Mouse (Mus musculus) CH12.LX (cell line): ENCODE data around the gene Polr2a. TPM values are rescaled to one million over a fixed set of nuclear protein-coding genes. Genes with fewer than 3 reads are reported as not detected.

Experiments
- DNase-seq: peaks from one replicate; pipeline ENCODE4 v3.0.0-alpha.2; 2013; ENCODE audit errors: extremely low read depth
- H3K27ac ChIP-seq: 2 replicates; pipeline ENCODE4 v1.5.1; 2012; ENCODE audit warnings: low read depth, mild to moderate bottlenecking, control low read depth, moderate library complexity; ENCODE audit not compliant: insufficient read depth
- H3K27me3 ChIP-seq: replicated peaks from 2 replicates; pipeline ENCODE3; 2012; ENCODE audit warnings: inconsistent platforms
- H3K36me3 ChIP-seq, 2 experiments: replicated peaks in 1 of 2; 2 replicates each; pipeline versions ENCODE3 to v1.6.1; 2012; ENCODE audit warnings: inconsistent platforms in 1 of 2, low read length in 1 of 2, mild to moderate bottlenecking in 1 of 2, mixed read lengths in 1 of 2, moderate library complexity in 1 of 2; ENCODE audit not compliant: control insufficient read depth in 1 of 2, insufficient read depth in 1 of 2
- H3K4me1 ChIP-seq, 2 experiments: 2 replicates each; pipeline ENCODE4 v1.6.1; 2012; ENCODE audit warnings: inconsistent platforms in 1 of 2, moderate library complexity in 1 of 2; ENCODE audit not compliant: insufficient read depth in 2 of 2, control insufficient read depth in 1 of 2
- H3K4me2 ChIP-seq: 2 replicates; pipeline ENCODE4 v1.6.1; 2012; ENCODE audit warnings: low read depth, mild to moderate bottlenecking, control low read depth; ENCODE audit not compliant: poor library complexity, insufficient read depth, severe bottlenecking
- H3K4me3 ChIP-seq, 3 experiments: fragments of 150-350 bp in 1 of 3; sonication (generic) in 1 of 3; replicated peaks in 1 of 3; 2 replicates each; pipeline versions ENCODE3 to v1.5.1; 2011 to 2012; ENCODE audit warnings: low read depth in 2 of 3, low read length in 2 of 3, mild to moderate bottlenecking in 2 of 3, moderate library complexity in 2 of 3, control low read depth in 1 of 3, improper control_type of control experiment in 1 of 3, inconsistent platforms in 1 of 3, mixed read lengths in 1 of 3; ENCODE audit not compliant: poor library complexity in 1 of 3
- H3K79me2 ChIP-seq: replicated peaks from 2 replicates; pipeline ENCODE4 v1.6.1; 2012; ENCODE audit warnings: mild to moderate bottlenecking, moderate library complexity; ENCODE audit not compliant: control insufficient read depth, poor library complexity, insufficient read depth, severe bottlenecking; ENCODE audit errors: extremely low read depth
- H3K9ac ChIP-seq: 2 replicates; pipeline ENCODE4 v1.6.1; 2012; ENCODE audit warnings: low read depth, mild to moderate bottlenecking, control low read depth, moderate library complexity; ENCODE audit not compliant: insufficient read depth
- H3K9me3 ChIP-seq: replicated peaks from 2 replicates; pipeline ENCODE3; 2012; ENCODE audit warnings: low read length, inconsistent platforms, mixed read lengths
- CHD2 ChIP-seq: IDR thresholded peaks from 2 replicates; pipeline ENCODE4 v1.6.1; 2011; ENCODE audit warnings: low read length, improper control_type of control experiment
- CTCF ChIP-seq, 2 experiments: IDR thresholded peaks in 1 of 2; conservative IDR thresholded peaks in 1 of 2; 2 replicates each; pipeline ENCODE4 v1.5.1; 2011 to 2012; ENCODE audit warnings: low read depth in 2 of 2, low read length in 2 of 2, improper control_type of control experiment in 1 of 2, inconsistent platforms in 1 of 2, mild to moderate bottlenecking in 1 of 2, moderate library complexity in 1 of 2
- E2F4 ChIP-seq: IDR thresholded peaks from 2 replicates; pipeline ENCODE4 v1.6.1; 2011; ENCODE audit warnings: low read depth, low read length, improper control_type of control experiment; ENCODE audit not compliant: insufficient replicate concordance
- ELF1 ChIP-seq: IDR thresholded peaks from 2 replicates; pipeline ENCODE4 v1.6.1; 2014; ENCODE audit warnings: low read depth, mild to moderate bottlenecking, inconsistent platforms, low read length, improper control_type of control experiment
- GABPA ChIP-seq: IDR thresholded peaks from 2 replicates; pipeline ENCODE4 v1.6.1; 2012; ENCODE audit warnings: low read depth, low read length, improper control_type of control experiment, inconsistent platforms; ENCODE audit not compliant: insufficient replicate concordance
- HCFC1 ChIP-seq: IDR thresholded peaks from 2 replicates; pipeline ENCODE4 v1.6.1; 2012; ENCODE audit warnings: low read depth, mild to moderate bottlenecking, inconsistent platforms, low read length, improper control_type of control experiment
- IRF4 ChIP-seq: IDR thresholded peaks from 2 replicates; pipeline ENCODE4 v1.6.1; 2014; ENCODE audit warnings: low read depth, mild to moderate bottlenecking, inconsistent platforms, low read length, improper control_type of control experiment
- JUND ChIP-seq: conservative IDR thresholded peaks from 2 replicates; pipeline ENCODE4 v1.6.1; 2011; ENCODE audit warnings: low read depth, low read length, improper control_type of control experiment
- KAT2A ChIP-seq: IDR thresholded peaks from 2 replicates; pipeline ENCODE4 v1.6.1; 2012; ENCODE audit warnings: low read length, improper control_type of control experiment, inconsistent platforms; ENCODE audit not compliant: insufficient replicate concordance
- MAFK ChIP-seq: IDR thresholded peaks from 2 replicates; pipeline ENCODE4 v1.6.1; 2011; ENCODE audit warnings: low read length, improper control_type of control experiment; ENCODE audit not compliant: insufficient replicate concordance
- MAZ ChIP-seq: IDR thresholded peaks from 2 replicates; pipeline ENCODE4 v1.6.1; 2012; ENCODE audit warnings: low read depth, mild to moderate bottlenecking, inconsistent platforms, low read length, improper control_type of control experiment, moderate library complexity
- MXI1 ChIP-seq: IDR thresholded peaks from 2 replicates; pipeline ENCODE4 v1.6.1; 2011; ENCODE audit warnings: mild to moderate bottlenecking, low read depth, low read length, improper control_type of control experiment
- NELFE ChIP-seq: IDR thresholded peaks from 2 replicates; pipeline ENCODE4 v1.6.1; 2011; ENCODE audit warnings: low read depth, low read length, improper control_type of control experiment
- NRF1 ChIP-seq: IDR thresholded peaks from 2 replicates; pipeline ENCODE4 v1.6.1; 2014; ENCODE audit warnings: low read depth, mild to moderate bottlenecking, inconsistent platforms, low read length, improper control_type of control experiment, moderate library complexity
- POLR2A ChIP-seq: IDR thresholded peaks from 2 replicates; pipeline ENCODE4 v1.6.1; 2011; ENCODE audit warnings: low read depth, mild to moderate bottlenecking, improper control_type of control experiment, low read length
- POLR2AphosphoS2 ChIP-seq: IDR thresholded peaks from 2 replicates; pipeline ENCODE4 v1.6.1; 2011; ENCODE audit warnings: low read depth, low read length, improper control_type of control experiment
- RAD21 ChIP-seq: IDR thresholded peaks from 2 replicates; pipeline ENCODE4 v1.6.1; 2011; ENCODE audit warnings: low read depth, mild to moderate bottlenecking, low read length, improper control_type of control experiment, moderate library complexity
- RCOR1 ChIP-seq: conservative IDR thresholded peaks from 2 replicates; pipeline ENCODE4 v1.6.1; 2012; ENCODE audit warnings: low read depth, mild to moderate bottlenecking, inconsistent platforms, low read length, improper control_type of control experiment
- SIN3A ChIP-seq: IDR thresholded peaks from 2 replicates; pipeline ENCODE4 v1.6.1; 2012; ENCODE audit warnings: low read length, improper control_type of control experiment, inconsistent platforms
- TBP ChIP-seq: conservative IDR thresholded peaks from 2 replicates; pipeline ENCODE4 v1.6.1; 2011; ENCODE audit warnings: low read depth, low read length, improper control_type of control experiment
- TCF12 ChIP-seq: IDR thresholded peaks from 2 replicates; pipeline ENCODE4 v1.6.1; 2014; ENCODE audit warnings: low read depth, mild to moderate bottlenecking, inconsistent platforms, low read length, improper control_type of control experiment
- UBTF ChIP-seq: IDR thresholded peaks from 2 replicates; pipeline ENCODE4 v1.6.1; 2012; ENCODE audit warnings: low read depth, mild to moderate bottlenecking, inconsistent platforms, low read length, improper control_type of control experiment, moderate library complexity
- USF1 ChIP-seq: IDR thresholded peaks from 2 replicates; pipeline ENCODE4 v1.6.1; 2014; ENCODE audit warnings: low read depth, mild to moderate bottlenecking, inconsistent platforms, low read length, improper control_type of control experiment
- ZC3H11A ChIP-seq: IDR thresholded peaks from 2 replicates; pipeline ENCODE4 v1.6.1; 2012; ENCODE audit warnings: low read depth, mild to moderate bottlenecking, inconsistent platforms, low read length, improper control_type of control experiment
- ZKSCAN1 ChIP-seq: IDR thresholded peaks from 2 replicates; pipeline ENCODE4 v1.6.1; 2012; ENCODE audit warnings: low read depth, inconsistent platforms, low read length, improper control_type of control experiment, borderline replicate concordance
- ZMIZ1 ChIP-seq: IDR thresholded peaks from 2 replicates; pipeline ENCODE4 v1.6.1; 2012; ENCODE audit warnings: low read depth, mild to moderate bottlenecking, inconsistent platforms, low read length, improper control_type of control experiment
- ZNF384 ChIP-seq: IDR thresholded peaks from 2 replicates; pipeline ENCODE4 v1.6.1; 2012; ENCODE audit warnings: low read depth, low read length, improper control_type of control experiment, inconsistent platforms
- dilution Hi-C: fragments of 300-500 bp; cut with MboI; formaldehyde crosslinking; loops from 2 replicates; pipeline ENCODE4 v1.14.3; 2020; ENCODE audit warnings: low sequenced_read_pairs; ENCODE audit not compliant: extremely low pct_unique_long_range_greater_than_20kb, extremely low pct_ligation_motif_present
- in situ Hi-C: fragments of 300-500 bp; cut with MboI; formaldehyde crosslinking; loops from 3 replicates; pipeline ENCODE4 v1.14.3; 2019; ENCODE audit warnings: low sequenced_read_pairs, low pct_ligation_motif_present, low pct_unique_long_range_greater_than_20kb, mixed read lengths
- polyA plus RNA-seq: library from polyadenylated mRNA; unstranded; fragments of >175 nt; gene quantifications from 2 replicates; pipeline ENCODE4 v1.2.1, GENCODE M21; 2012; ENCODE audit warnings: low read depth; ENCODE audit not compliant: insufficient read length
- total RNA-seq, 2 experiments: library from RNA; depleted of rRNA; stranded (reverse); fragments of 300-350 nt in 1 of 2; fragments of >200 nt in 1 of 2; gene quantifications; 2 replicates each; pipeline ENCODE4 v1.2.3; 2012 to 2014

Gene Polr2a
- total and polyA plus RNA-seq, 3 experiments, result 14.8 to 162 (median 45.0) TPM

GRCm38 (mm10) chr11:69797924-69798323, 39.5 kb upstream of the Polr2a start:
- H3K27ac ChIP-seq, result no peak overlapping the region
- peaks cover 19% of the 10 kb centered on the region for H3K9me3 ChIP-seq
- TF ChIP-seq TBP (no peak), MAFK (no peak), ZC3H11A (no peak), ZNF384 (no peak), JUND (no peak), GABPA (no peak), UBTF (no peak), POLR2AphosphoS2 (no peak), SIN3A (no peak), E2F4 (no peak), POLR2A (no peak), MAZ (no peak), RAD21 (no peak), KAT2A (no peak), CHD2 (no peak), NRF1 (no peak)
- no peak overlapping the region for H3K9ac ChIP-seq
- H3K79me2 ChIP-seq, result no peaks in the 10 kb centered on the region
- in situ Hi-C loops (no loop called here), dilution Hi-C loops (no loop called here)
- H3K4me2 ChIP-seq, result no peak overlapping the region
- no peak for DNase-seq
- peaks cover 24% of the 10 kb centered on the region for H3K27me3 ChIP-seq
- H3K4me3 ChIP-seq, result peak overlapping the region in 2 of 3 experiments; percentile 36 to 49
- H3K4me1 ChIP-seq, result peaks cover 9 to 58% of the 10 kb centered on the region in 2 experiments
- peaks cover 0 to 3% of the 10 kb centered on the region in 2 experiments for H3K36me3 ChIP-seq

GRCm38 (mm10) chr11:69795983-69796435, 37.6 kb upstream of the Polr2a start:
- Histone ChIP-seq H3K27ac (no peak overlapping the region), H3K4me3 (peak overlapping the region; percentile 59 to 67 (median 61)), H3K27me3 (peaks cover 7% of the 10 kb centered on the region), H3K4me2 (peak overlapping the region; percentile 58), H3K9ac (peak overlapping the region; percentile 66; the same call in 1 of the 2 replicates)
- no peak for DNase-seq
- in situ Hi-C loops, result no loop called here
- TF ChIP-seq MXI1 (no peak; the same call in 1 of the 2 replicates), IRF4 (no peak), NRF1 (0 out of 2 replicates have a peak, but pooled peaks have one; percentile 2), TCF12 (no peak), HCFC1 (no peak), POLR2A (no peak), ELF1 (no peak), SIN3A (no peak), KAT2A (0 out of 2 replicates have a peak, but pooled peaks have one; percentile 10), ZMIZ1 (no peak), GABPA (no peak), ZNF384 (no peak), CHD2 (no peak), RCOR1 (0 out of 2 replicates have a peak, but pooled peaks have one; percentile 39), ZKSCAN1 (no peak), ZC3H11A (no peak), CTCF (conservative IDR thresholded peaks at IDR 0.05 in 1 of 2, IDR thresholded peaks at IDR 0.05 in 1 of 2; ENCODE audit: low read depth in 2 of 2, low read length in 2 of 2) (no peak), MAFK (no peak; the same call in 1 of the 2 replicates), E2F4 (no peak), RAD21 (no peak), USF1 (no peak), JUND (no peak), NELFE (no peak), MAZ (0 out of 2 replicates have a peak, but pooled peaks have one; percentile 11)
- TF ChIP-seq, all 38 proteins: peak for 4
- H3K79me2 ChIP-seq, result no peaks in the 10 kb centered on the region
- peaks cover 9 to 50% of the 10 kb centered on the region in 2 experiments for H3K4me1 ChIP-seq
- dilution Hi-C loops, result no loop called here
- H3K36me3 ChIP-seq, result peaks cover 0 to 6% of the 10 kb centered on the region in 2 experiments
- H3K9me3 ChIP-seq, result peaks cover 9% of the 10 kb centered on the region
